Mouse (Mus musculus): ENCODE results near the gene Polr2a. TPM values are rescaled to one million over a fixed set of nuclear protein-coding genes. Genes with fewer than 3 reads are reported as not detected.

Gene Polr2a
- polyA plus RNA-seq, 1 experiment from 2014 or later: 9.6 TPM

- H3K4me1 ChIP-seq (replicated peaks): peaks cover 47% of the 10 kb centered on the region
- no peaks in the 10 kb centered on the region for H3K36me3 ChIP-seq
- H3K9me3 ChIP-seq (replicated peaks): no peaks in the 10 kb centered on the region
- DNase-seq (no peak), ATAC-seq (ENCODE audit: low read depth) (no peak)
- no peak overlapping the region for H3K9ac ChIP-seq
- peaks cover 4% of the 10 kb centered on the region; the same call in 1 of the 2 replicates for H3K27me3 ChIP-seq
- 62% methylated on average over 7 of the region's 7 CpGs for WGBS (ENCODE audit: insufficient replicate concordance)
- H3K4me3 ChIP-seq (replicated peaks): no peak overlapping the region
- H3K4me2 ChIP-seq: no peak overlapping the region
- H3K27ac ChIP-seq: no peak overlapping the region
Observed at GRCm38 (mm10) chr11:69763551-69763950, 5.1 kb upstream of the Polr2a start.

GRCm38 (mm10) chr11:69761868-69762267 is 3.4 kb upstream of the Polr2a start, which contains the start of gene Slc35g3:
TSS of gene Slc35g3 (minus strand) at chr11:69761968.
- WGBS (ENCODE audit: insufficient replicate concordance): 59% methylated on average over 1 of the region's 1 CpGs
- ATAC-seq (ENCODE audit: low read depth): no peak
- 0 out of 2 replicates have a peak within 1 kb of the TSS, but pooled peaks have one; percentile 87 for H3K9ac ChIP-seq
- no peaks in the 10 kb centered on the region for H3K9me3 ChIP-seq (replicated peaks)
- H3K4me3 ChIP-seq (replicated peaks): no peak within 1 kb of the TSS
- no peak within 1 kb of the TSS for H3K4me2 ChIP-seq
- peaks cover 41% of the 10 kb centered on the region for H3K4me1 ChIP-seq (replicated peaks)
- no peaks in the 10 kb centered on the region for H3K36me3 ChIP-seq
- no peaks in the 10 kb centered on the region; the same call in 1 of the 2 replicates for H3K27me3 ChIP-seq
- peak within 1 kb of the TSS; percentile 9; the same call in 1 of the 2 replicates for H3K27ac ChIP-seq
- no peak for DNase-seq

GRCm38 (mm10) chr11:69760901-69761200 is 2.4 kb upstream of the Polr2a start:
- H3K27ac ChIP-seq: peak overlapping the region; percentile 9; the same call in 1 of the 2 replicates
- H3K27me3 ChIP-seq: no peaks in the 10 kb centered on the region; the same call in 1 of the 2 replicates
- DNase-seq (no peak), ATAC-seq (ENCODE audit: low read depth) (no peak)
- no peak overlapping the region for H3K4me3 ChIP-seq (replicated peaks)
- peaks cover 41% of the 10 kb centered on the region for H3K4me1 ChIP-seq (replicated peaks)
- WGBS (ENCODE audit: insufficient replicate concordance): 83% methylated on average over 7 of the region's 7 CpGs
- peaks cover 4% of the 10 kb centered on the region for H3K36me3 ChIP-seq
- 0 out of 2 replicates have a peak overlapping the region, but pooled peaks have one; percentile 87 for H3K9ac ChIP-seq
- no peak overlapping the region for H3K4me2 ChIP-seq
- H3K9me3 ChIP-seq (replicated peaks): no peaks in the 10 kb centered on the region

- Histone ChIP-seq H3K4me1 (replicated peaks) (peaks cover 43% of the 10 kb centered on the region), H3K9me3 (replicated peaks) (no peaks in the 10 kb centered on the region), H3K27ac (peak overlapping the region; percentile 99), H3K27me3 (no peaks in the 10 kb centered on the region; the same call in 1 of the 2 replicates), H3K9ac (peak overlapping the region; percentile 87), H3K36me3 (peaks cover 8% of the 10 kb centered on the region), H3K4me3 (replicated peaks) (peak overlapping the region; percentile 71), H3K4me2 (peak overlapping the region; percentile 90)
- DNase-seq: no peak
- WGBS (ENCODE audit: insufficient replicate concordance): 81% methylated on average over 14 of the region's 14 CpGs
- no peak for ATAC-seq (ENCODE audit: low read depth)
Observed at GRCm38 (mm10) chr11:69760160-69760900, 1.9 kb upstream of the Polr2a start.

GRCm38 (mm10) chr11:69758971-69759721 is 709 bp upstream of the Polr2a start:
- peak; percentile 85 for ATAC-seq (ENCODE audit: low read depth)
- Histone ChIP-seq H3K9ac (peak overlapping the region; percentile 87), H3K27me3 (no peaks in the 10 kb centered on the region), H3K36me3 (peaks cover 11% of the 10 kb centered on the region), H3K4me1 (replicated peaks) (peaks cover 52% of the 10 kb centered on the region), H3K4me2 (peak overlapping the region; percentile 90), H3K4me3 (replicated peaks) (peak overlapping the region; percentile 71), H3K9me3 (replicated peaks) (no peaks in the 10 kb centered on the region), H3K27ac (peak overlapping the region; percentile 99)
- 1% methylated on average over 37 of the region's 37 CpGs for WGBS (ENCODE audit: insufficient replicate concordance)
- peak; percentile 86 for DNase-seq

- Histone ChIP-seq H3K4me2 (peak overlapping the region; percentile 90), H3K27me3 (no peaks in the 10 kb centered on the region), H3K27ac (peak overlapping the region; percentile 99), H3K9me3 (replicated peaks) (no peaks in the 10 kb centered on the region), H3K36me3 (peaks cover 11% of the 10 kb centered on the region), H3K4me1 (replicated peaks) (peaks cover 61% of the 10 kb centered on the region), H3K4me3 (replicated peaks) (peak overlapping the region; percentile 71), H3K9ac (peak overlapping the region; percentile 87)
- DNase-seq: peak; percentile 93
- peak; percentile 81 for ATAC-seq (ENCODE audit: low read depth)
- WGBS (ENCODE audit: insufficient replicate concordance): 1% methylated on average over 26 of the region's 26 CpGs
Observed at GRCm38 (mm10) chr11:69758090-69758456, 364 bp downstream of the Polr2a start.

GRCm38 (mm10) chr11:69757303-69758089 is 941 bp downstream of the Polr2a start:
- no peaks in the 10 kb centered on the region for H3K9me3 ChIP-seq (replicated peaks)
- H3K27me3 ChIP-seq: no peaks in the 10 kb centered on the region
- peak overlapping the region; percentile 87 for H3K9ac ChIP-seq
- DNase-seq: no peak
- peaks cover 67% of the 10 kb centered on the region for H3K4me1 ChIP-seq (replicated peaks)
- H3K36me3 ChIP-seq: peaks cover 11% of the 10 kb centered on the region
- 41% methylated on average over 9 of the region's 9 CpGs for WGBS (ENCODE audit: insufficient replicate concordance)
- H3K4me2 ChIP-seq: peak overlapping the region; percentile 90
- H3K4me3 ChIP-seq (replicated peaks): peak overlapping the region; percentile 71
- H3K27ac ChIP-seq: peak overlapping the region; percentile 99
- ATAC-seq (ENCODE audit: low read depth): no peak

GRCm38 (mm10) chr11:69754701-69755100 is 3.7 kb downstream of the Polr2a start:
- WGBS (ENCODE audit: insufficient replicate concordance): 49% methylated on average over 3 of the region's 3 CpGs

GRCm38 (mm10) chr11:69754233-69754632 is 4.2 kb downstream of the Polr2a start:
- WGBS (ENCODE audit: insufficient replicate concordance): 58% methylated on average over 5 of the region's 5 CpGs
- Histone ChIP-seq H3K9ac (no peak overlapping the region), H3K27me3 (no peaks in the 10 kb centered on the region), H3K27ac (peak overlapping the region; percentile 19; the same call in 1 of the 2 replicates), H3K9me3 (replicated peaks) (no peaks in the 10 kb centered on the region), H3K36me3 (peaks cover 13% of the 10 kb centered on the region), H3K4me2 (peak overlapping the region; percentile 17), H3K4me1 (replicated peaks) (peaks cover 73% of the 10 kb centered on the region), H3K4me3 (replicated peaks) (0 out of 2 replicates have a peak overlapping the region, but pooled peaks have one; percentile 8)
- no peak for ATAC-seq (ENCODE audit: low read depth)
- no peak for DNase-seq

More at GRCm38 (mm10) chr11:69754701-69755100, 3.7 kb downstream of the Polr2a start:
- no peak for ATAC-seq (ENCODE audit: low read depth)
- no peaks in the 10 kb centered on the region for H3K27me3 ChIP-seq
- H3K4me1 ChIP-seq (replicated peaks): peaks cover 75% of the 10 kb centered on the region
- peak overlapping the region; percentile 43 for H3K4me3 ChIP-seq (replicated peaks)
- H3K27ac ChIP-seq: peak overlapping the region; percentile 19; the same call in 1 of the 2 replicates
- peak overlapping the region; percentile 90 for H3K4me2 ChIP-seq
- no peak overlapping the region; the same call in 1 of the 2 replicates for H3K9ac ChIP-seq
- peak; percentile 44 for DNase-seq
- peaks cover 13% of the 10 kb centered on the region for H3K36me3 ChIP-seq
- H3K9me3 ChIP-seq (replicated peaks): no peaks in the 10 kb centered on the region

- no peak overlapping the region; the same call in 1 of the 2 replicates for H3K4me3 ChIP-seq (replicated peaks)
- H3K27me3 ChIP-seq: no peaks in the 10 kb centered on the region
- H3K4me1 ChIP-seq (replicated peaks): peaks cover 75% of the 10 kb centered on the region
- peak overlapping the region; percentile 49; the same call in 1 of the 2 replicates for H3K9ac ChIP-seq
- peaks cover 18% of the 10 kb centered on the region for H3K36me3 ChIP-seq
- no peaks in the 10 kb centered on the region for H3K9me3 ChIP-seq (replicated peaks)
- DNase-seq (no peak), ATAC-seq (ENCODE audit: low read depth) (no peak)
- H3K27ac ChIP-seq: peak overlapping the region; percentile 53
- H3K4me2 ChIP-seq: peak overlapping the region; percentile 37
Observed at GRCm38 (mm10) chr11:69752686-69753085, 5.8 kb downstream of the Polr2a start.

Measured in liver, embryonic 13.5 days (tissue).